Mouse (Mus musculus) embryo, embryonic 9.5 days (tissue): Measurements from ENCODE around the gene Wnt10b.
A peak's percentile ranks its signal among the peaks of the same experiment; 100 is the strongest.
"Not testable (repeated sequence)": the region's sequence is repeated elsewhere in the genome, so short reads cannot be mapped to it uniquely, and the experiment has no call there.

ENCODE experiments used
- DNase-seq: peaks from one replicate; pipeline ENCODE4 v3.0.0-alpha.2; 2017; ENCODE audit errors: extremely low spot score

Gene Wnt10b

DNA sequence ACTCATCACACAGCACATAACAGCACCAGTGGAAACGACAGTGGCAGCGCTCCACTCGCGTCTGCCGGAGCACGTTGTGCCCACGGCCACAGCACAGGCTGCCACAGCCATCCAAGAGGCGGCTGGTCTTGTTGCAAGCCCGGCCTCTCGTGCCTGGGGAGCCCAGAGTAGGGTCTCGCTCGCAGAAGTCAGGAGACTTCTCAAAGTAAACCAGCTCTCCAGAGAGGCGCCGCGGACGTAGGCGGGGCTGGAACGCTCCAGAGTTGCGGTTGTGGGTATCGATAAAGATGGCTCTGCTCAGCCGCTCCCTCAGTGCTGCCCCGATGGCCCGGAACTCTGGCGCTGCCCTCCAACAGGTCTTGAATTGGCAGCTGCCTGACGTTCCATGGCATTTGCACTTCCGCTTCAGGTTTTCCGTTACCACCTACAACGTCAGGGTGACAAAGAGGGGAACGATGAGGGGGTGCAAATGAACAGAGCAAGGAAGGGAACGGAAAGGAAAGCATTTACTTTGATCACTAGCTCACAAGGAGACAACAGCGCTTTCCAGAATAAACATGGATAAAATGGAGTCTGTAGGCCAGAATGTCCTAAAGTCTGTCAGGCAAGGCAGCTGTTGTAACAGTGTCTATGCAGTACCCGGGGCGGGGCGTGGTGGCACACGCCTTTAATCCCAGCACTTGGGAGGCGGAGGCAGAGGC, 5.3 kb downstream of the Wnt10b start:
- no peak for DNase-seq

DNA sequence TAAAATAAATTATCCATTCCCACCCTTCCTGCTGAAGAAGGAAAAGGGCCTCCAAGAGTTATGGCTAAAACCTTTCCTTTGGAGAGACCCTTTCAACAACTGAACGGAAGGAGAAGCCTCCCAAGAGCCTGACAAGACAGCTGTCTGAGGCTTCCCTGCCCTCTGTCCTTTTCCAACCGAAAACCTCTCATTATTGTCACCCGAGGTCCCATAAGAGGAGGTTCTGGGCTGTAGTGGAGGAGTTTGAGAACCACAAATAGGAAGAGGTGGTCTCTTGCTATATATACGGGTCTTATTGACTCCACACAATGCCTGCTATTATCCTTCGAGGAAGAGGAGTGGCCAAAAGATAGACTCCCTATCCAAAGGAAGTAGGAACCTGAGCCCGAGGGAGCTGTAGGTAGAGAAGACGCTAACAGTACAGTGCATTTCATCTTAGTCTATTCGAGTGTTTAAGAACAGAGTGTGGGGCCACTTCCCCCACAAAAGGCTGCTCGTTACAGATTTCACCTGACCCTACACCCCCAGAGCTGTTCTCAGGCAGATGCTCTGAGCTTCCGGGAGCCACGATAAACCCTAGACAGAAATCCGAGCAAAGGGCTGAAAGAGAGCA, 6.0 kb downstream of the Wnt10b start:
- DNase-seq: no peak

GRCm38 (mm10) chr15:98768259-98768658, 9.7 kb downstream of the Wnt10b start:
- DNase-seq: no peak

DNA sequence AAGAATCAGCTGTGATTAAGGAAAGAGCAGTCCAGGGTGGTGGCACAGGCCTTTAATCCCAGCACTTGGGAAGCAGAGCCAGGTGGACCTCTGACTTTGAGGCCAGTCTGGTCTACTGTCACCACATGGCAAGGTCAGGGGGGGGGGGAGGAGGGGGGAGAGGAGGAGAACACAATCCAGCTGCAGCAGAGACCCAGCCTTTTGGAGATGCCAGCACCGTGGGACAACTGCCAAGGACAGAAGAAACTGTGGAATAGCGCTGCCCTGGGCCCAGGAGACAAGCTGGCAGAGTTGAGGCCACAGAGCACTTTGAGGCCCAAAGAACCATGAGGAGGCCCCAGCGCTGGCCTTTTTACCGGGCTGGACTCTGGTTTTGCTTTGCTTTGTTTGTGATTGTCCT, 12.0 kb downstream of the Wnt10b start:
- DNase-seq: no peak

DNA sequence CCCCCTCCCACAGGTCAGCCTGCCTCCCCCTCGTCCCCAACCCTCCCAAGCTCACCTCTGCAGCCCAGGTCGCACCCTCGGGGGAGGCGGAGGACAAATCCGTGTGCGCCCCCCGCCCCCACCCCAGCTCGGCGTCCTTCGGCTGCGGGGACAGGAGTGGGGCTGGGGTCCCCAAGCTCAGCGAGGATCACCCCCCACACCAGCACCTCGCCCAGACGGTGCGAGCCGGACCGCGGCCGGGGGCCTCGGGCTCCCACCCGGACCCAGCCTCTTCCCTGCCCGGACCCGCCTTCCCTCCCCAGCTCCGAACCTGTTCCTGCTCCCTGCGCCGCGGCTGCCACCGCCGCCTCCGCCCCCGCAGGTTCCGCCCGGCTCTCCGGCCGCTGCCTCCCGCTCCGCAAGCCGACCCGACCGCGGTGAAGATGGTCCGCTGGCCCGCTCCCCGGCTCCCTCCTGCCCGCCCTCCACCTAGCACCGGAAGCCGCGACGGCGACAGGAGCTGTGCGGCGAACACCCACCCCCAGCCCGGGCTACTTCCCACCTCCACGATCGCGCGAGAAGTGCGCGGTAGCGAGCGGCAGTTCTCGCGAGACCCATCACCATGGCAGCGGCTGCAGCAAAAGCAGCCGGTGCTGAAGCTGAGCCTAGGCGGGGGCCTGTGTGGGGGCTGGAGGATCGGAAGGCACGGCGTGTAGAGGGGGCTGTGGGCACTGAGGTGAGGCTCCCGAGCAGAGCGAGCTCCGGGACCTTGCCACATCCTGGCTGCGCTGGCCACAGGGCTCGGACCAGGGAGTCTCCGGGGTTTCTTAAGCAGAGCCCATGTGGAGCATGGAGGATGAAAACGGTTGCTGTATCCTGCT, 15.1 kb downstream of the Wnt10b start, which contains the start of gene Arf3:
Gene Arf3 (minus strand): TSS at position 545 of the 860 bp plus-strand sequence.
- DNase-seq: peak; percentile 96

DNA sequence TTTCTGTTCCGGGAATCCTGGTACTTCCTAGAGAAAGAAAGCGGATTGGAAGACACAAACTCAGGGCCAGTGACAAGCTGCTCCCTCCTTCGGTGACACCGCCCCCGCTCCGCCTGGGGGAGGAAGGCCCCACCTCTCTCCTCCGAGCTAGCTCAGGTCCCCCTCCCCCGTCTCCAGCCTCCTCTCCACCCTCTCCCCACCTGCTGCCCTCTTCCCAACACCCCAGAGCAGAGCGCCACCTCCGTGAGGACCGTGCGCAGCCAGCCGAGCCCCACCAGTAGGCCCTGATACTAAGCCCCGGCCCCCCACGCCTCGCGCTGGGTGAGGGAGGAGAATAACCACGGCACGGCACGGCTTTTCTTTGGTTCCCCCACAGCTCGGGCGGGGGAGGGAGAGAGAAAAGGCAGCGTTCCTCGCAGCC, 15.7 kb downstream of the Wnt10b start:
- peak; percentile 82 for DNase-seq

- DNase-seq: no peak
Observed at GRCm38 (mm10) chr15:98754125-98754524, 23.8 kb downstream of the Wnt10b start.

- no peak for DNase-seq
Observed at GRCm38 (mm10) chr15:98753021-98753423, 24.9 kb downstream of the Wnt10b start.

DNA sequence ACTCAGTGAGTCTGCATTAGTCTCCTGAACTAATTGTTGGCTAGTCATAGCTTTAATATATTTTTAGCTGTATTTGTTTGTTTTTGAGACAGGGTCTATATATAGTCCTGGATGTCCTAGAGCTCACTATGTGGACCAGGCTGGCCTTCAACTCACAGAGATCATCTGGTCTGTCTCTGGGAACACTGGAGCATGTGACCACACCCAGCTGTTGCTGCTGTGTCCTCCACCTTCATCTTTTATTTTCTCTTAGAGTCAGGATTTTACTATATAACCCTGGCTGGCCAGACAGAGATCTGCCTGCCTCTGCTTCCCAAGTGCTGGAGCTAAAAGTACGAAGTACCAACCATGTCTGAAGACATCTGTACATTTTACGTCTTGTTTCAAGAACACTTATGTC, 28.9 kb downstream of the Wnt10b start:
- DNase-seq: no peak

DNA sequence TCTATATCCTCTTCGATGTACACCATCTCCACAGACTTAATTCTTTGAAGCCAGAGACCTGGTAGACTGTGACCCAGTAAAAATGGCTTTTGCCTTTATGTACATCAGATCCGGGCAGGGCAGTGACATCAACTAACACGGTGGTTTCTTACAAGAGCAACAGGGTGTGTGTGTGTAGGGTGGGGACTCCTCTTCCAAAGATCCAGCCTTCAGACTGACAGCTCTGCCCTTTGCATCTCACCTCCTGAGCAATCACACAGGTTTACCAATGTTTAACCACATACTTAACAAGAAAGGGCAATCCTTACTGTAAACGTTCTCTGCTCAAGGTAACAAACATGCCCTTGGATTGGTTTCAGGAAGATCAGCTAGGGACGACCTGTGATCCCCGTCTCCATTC, 30.7 kb downstream of the Wnt10b start:
- no peak for DNase-seq

GRCm38 (mm10) chr15:98746344-98746965, 31.5 kb downstream of the Wnt10b start:
- no peak for DNase-seq

DNA sequence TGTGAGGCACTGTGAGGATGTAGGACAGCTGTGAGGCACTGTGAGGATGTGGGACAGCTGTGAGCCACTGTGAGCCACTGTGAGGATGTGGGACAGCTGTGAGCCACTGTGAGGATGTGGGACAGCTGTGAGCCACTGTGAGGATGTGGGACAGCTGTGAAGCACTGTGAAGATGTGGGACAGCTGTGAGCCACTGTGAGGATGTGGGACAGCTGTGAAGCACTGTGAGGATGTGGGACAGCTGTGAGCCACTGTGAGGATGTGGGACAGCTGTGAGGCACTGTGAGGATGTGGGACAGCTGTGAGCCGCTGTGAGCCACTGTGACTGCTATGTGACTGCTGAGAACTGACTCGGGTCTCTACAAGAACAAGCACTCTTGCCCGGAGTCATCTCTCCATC, 34.1 kb downstream of the Wnt10b start:
- not testable (repeated sequence) for DNase-seq

DNA sequence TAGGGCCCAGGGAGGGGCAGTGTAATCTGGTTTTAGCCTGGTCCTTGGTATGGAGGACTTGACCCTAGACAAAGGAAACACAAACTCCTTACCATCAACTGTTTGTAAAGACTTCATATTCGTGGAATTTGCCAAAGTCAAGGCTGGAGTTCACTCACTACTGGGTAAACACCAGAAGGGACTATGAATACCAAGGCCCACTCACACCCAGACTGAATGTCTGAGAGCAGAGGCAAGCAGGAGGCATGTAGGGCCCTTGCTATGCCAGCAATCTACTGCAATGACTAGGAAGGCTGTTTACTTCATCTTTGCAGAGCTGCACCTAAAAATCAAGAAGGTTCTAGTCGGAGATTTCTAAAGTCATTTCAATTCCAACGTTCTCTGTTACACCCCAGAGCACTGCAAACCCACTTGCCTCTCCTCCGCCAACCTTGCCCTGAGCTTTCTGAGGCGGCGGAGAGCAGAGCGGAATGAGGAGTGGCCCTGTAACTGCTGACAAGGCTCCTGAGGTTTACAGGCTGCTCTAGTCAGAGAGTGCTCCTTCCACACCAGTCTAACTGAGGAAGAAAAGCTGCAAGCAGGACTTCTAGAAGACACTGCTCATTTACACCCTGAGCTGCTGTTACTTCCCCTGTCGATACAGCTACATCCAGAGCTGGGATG, 35.1 kb downstream of the Wnt10b start:
- DNase-seq: no peak

DNA sequence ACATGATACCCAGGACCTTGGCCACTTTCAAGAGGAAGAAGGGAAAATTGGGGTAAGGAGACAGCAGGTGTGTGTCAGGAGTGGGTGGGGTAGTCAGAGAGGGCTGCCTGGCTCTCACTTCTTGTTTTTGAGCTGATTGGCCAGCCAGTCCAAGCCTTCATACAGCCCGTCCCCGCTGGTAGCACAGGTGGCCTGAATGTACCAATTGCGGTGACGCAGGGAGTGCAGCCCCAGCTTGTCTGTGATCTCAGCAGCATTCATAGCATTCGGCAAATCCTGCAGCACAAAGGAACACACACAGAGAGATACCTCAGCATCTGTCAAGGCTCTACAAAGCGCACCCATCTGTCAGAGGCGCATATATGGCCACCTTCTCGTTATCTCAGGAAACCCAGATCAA, 37.7 kb downstream of the Wnt10b start:
- DNase-seq: no peak

DNA sequence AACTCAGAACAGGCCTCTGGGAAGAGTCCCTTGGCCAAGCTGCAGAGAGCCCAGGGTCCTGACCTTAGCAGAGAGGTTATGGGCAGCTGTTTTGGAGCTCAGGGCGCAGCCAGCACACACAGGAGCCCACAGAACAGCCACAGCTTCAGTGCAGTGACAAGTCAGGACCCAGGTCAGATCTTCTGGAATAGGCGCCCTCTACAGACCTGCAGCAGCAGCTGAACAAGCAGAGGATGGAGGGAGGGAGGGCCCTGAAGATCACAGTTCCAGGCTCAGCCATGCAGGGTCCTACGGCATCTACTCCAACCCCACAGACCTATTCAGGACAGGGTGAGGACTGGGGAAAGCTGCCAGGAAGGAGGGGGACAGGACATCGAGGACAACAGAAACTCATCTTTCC, 39.2 kb downstream of the Wnt10b start:
- DNase-seq: no peak

DNA sequence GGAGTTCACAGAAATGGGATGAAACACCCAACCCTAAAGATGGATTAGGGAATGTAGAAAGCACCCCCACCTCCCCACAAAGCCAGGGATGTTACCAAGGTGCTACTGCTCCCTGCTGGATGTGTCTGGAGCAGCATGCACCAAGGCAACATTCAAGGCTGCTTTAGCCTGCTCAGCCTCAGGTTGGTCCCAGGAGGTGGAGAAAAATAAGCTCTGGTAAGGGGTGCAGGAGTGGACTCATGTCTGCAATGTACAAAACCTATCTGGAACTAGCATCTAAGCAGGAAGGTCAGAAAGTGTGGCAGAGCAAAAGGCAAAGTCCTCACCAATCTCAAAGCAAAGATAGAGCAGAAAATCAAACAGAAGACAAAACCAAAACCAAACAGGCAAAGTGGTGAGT, 40.1 kb downstream of the Wnt10b start:
- DNase-seq: no peak

DNA sequence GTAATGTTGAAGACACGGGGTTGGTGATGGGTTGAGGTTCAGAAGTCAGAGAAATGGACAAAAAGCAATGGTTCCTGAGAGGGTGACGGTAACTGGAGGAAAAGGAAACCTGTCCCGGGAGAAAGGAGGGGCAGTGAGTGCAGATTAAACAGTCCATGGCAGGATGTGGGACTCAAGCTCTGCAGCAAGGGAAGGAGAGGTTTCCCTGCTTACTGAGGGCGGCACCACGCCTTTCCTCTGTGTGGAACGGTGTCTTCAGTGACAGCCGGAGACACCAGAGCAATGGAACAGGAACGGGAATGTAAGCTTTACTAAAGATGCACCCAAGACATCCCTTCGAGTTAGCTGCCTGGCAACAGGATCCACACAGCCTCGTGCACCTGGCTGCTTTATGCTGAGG, 41.4 kb downstream of the Wnt10b start:
- DNase-seq: no peak

- no peak for DNase-seq
Observed at GRCm38 (mm10) chr15:98733976-98734566, 43.9 kb downstream of the Wnt10b start.

DNA sequence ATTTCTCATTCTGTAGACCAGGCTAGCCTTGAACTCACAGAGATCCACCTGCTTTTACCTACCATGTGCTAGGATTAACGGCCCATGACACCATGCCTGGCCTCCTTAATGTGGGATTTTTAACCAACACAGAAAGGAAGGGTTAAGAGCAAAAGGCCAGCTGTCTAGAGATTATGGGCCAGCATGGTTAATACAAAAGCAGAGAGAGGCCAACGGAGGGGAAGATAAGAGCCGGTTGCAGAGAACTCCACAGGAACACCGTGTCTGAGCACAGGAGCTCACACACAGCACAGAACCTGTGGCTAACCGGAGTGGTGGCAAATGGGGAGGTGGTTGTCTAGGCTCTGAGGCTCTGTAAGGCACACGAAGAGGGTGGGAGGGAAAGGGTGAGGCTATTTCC, 44.6 kb downstream of the Wnt10b start:
- no peak for DNase-seq

- DNase-seq: no peak
Observed at GRCm38 (mm10) chr15:98732006-98732531, 45.9 kb downstream of the Wnt10b start.

- DNase-seq: no peak
Observed at GRCm38 (mm10) chr15:98730790-98731189, 47.2 kb downstream of the Wnt10b start.
